Mouse (Mus musculus): Measurements from ENCODE around the gene Ivd. TPM values are rescaled to one million over a fixed set of nuclear protein-coding genes. Genes with fewer than 3 reads are reported as not detected.

Ivd gene
- polyA plus RNA-seq, 1 experiment from 2014 or later, result 81.4 TPM

DNA sequence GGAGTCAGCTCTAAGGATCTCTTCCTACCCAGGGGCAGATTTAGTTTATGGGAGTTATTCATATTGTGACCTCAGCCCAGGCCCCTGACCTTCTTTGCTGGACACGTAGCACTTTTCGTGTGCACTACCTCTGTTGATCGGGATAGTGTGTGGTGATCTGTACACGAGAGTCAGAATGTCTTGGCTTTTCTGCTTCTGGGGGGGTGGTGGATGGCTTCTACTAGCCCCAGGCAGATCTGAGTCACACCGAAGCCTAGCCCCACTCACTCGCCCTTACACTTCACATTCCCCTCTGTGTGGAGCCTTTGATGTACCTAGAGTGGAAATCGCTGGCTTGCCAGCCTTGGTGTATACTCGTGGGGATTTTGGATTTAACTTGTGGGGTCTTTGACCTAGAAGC is 51.0 kb downstream of the Ivd start:
- Histone ChIP-seq H3K4me2 (replicated peaks) (no peak overlapping the region), H3K27me3 (no peaks in the 10 kb centered on the region), H3K9ac (no peak overlapping the region), H3K4me3 (no peak overlapping the region), H3K4me1 (peaks cover 20% of the 10 kb centered on the region), H3K27ac (no peak overlapping the region), H3K36me3 (peaks cover 7% of the 10 kb centered on the region; the same call in 1 of the 2 replicates), H3K9me3 (no peaks in the 10 kb centered on the region)
- ATAC-seq (ENCODE audit: insufficient number of reproducible peaks, insufficient read depth, low FRiP score, low TSS enrichment), result no peak
- WGBS, result 64% methylated on average over 8 of the region's 8 CpGs

DNA sequence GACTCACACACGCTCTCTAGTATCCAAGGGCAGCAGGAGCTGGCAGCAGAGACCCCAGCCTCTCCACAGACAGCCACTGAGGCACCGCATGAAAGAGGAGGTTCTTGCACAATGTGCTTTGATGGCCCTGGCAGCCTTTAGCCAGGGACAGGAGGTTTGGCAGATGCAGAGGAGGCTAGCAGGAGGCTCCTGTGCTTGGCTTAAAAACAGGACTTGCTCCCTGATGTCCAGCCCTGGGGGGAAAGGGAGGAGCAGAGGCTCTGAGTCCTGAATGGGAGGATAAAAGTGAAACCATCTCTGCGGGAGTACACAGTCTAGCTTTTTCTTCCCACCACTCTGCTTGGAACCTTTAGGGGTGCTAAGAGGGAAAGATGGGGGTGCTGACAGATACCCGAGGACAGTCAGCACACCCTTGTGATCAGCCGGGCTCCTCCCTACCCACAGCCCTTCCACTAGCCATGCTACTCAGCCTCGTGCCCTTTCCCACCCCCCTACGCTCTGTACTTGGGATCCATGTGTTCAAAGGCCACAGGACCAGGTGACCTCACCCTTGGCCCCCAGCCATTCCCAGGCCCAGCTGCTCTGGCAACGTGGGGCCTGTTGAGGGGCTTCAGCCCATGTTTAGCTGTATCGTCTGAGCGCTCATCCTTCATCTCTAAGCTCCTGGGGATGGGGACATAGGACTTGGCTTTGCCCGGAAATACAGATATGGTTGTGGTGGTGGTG is 52.0 kb downstream of the Ivd start:
- no peak overlapping the region for H3K4me3 ChIP-seq
- no peak overlapping the region for H3K27ac ChIP-seq
- H3K4me2 ChIP-seq (replicated peaks), result no peak overlapping the region
- 48% methylated on average over 11 of the region's 11 CpGs for WGBS
- no peak overlapping the region for H3K9ac ChIP-seq
- H3K36me3 ChIP-seq, result peaks cover 7% of the 10 kb centered on the region; the same call in 1 of the 2 replicates
- peaks cover 20% of the 10 kb centered on the region for H3K4me1 ChIP-seq
- H3K27me3 ChIP-seq, result no peaks in the 10 kb centered on the region
- H3K9me3 ChIP-seq, result no peaks in the 10 kb centered on the region
- no peak for ATAC-seq (ENCODE audit: insufficient number of reproducible peaks, insufficient read depth, low FRiP score, low TSS enrichment)

DNA sequence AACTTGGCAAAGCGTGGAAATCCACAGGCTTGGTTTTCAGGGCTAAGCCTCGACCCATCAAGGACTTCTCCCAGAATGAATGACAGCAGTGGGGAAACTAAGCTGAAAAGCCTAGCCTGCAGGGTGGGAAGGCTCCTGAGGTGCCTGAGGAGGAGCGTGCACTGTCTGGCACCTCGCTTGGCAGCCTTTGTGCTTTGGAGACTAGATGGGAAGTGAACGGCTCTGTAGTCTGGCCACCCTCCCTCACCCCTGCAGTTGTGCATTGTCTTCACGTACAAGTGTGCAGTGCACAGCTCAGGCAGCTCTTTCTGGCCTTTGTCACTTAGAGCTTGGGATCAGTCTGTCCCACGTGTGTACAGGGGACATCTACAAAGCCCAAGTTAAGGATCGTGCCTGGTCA is 52.9 kb downstream of the Ivd start:
- Histone ChIP-seq H3K4me3 (no peak overlapping the region), H3K36me3 (peaks cover 12% of the 10 kb centered on the region; the same call in 1 of the 2 replicates), H3K27ac (no peak overlapping the region), H3K9ac (no peak overlapping the region), H3K4me1 (peaks cover 20% of the 10 kb centered on the region), H3K9me3 (no peaks in the 10 kb centered on the region), H3K4me2 (replicated peaks) (no peak overlapping the region), H3K27me3 (no peaks in the 10 kb centered on the region)
- 55% methylated on average over 8 of the region's 8 CpGs for WGBS
- ATAC-seq (ENCODE audit: insufficient number of reproducible peaks, insufficient read depth, low FRiP score, low TSS enrichment), result no peak

DNA sequence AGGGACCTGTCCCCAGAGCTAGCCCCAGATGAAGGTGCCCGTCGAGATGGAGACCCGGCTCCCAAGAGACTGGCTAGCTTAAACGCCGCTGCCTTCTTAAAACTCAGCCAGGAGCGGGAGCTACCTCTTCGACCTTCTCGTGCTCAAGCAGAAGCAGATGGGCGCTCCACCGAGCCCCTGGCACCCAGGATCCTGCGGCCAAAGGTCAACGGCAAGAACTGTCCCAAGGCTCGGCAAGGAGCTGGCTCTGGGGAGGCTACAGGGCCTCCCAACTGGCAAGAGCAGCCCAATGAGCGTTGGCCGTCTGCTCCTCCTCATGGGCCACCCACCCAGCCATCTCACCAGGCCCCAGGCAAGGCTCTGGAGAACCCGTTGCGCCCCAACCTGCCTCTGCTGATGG is 54.7 kb downstream of the Ivd start:
- Histone ChIP-seq H3K4me3 (no peak overlapping the region), H3K36me3 (peaks cover 21% of the 10 kb centered on the region), H3K9me3 (no peaks in the 10 kb centered on the region), H3K27me3 (no peaks in the 10 kb centered on the region), H3K9ac (no peak overlapping the region), H3K4me1 (peaks cover 20% of the 10 kb centered on the region), H3K27ac (no peak overlapping the region), H3K4me2 (replicated peaks) (no peak overlapping the region)
- 87% methylated on average over 17 of the region's 17 CpGs for WGBS
- no peak for ATAC-seq (ENCODE audit: insufficient number of reproducible peaks, insufficient read depth, low FRiP score, low TSS enrichment)

DNA sequence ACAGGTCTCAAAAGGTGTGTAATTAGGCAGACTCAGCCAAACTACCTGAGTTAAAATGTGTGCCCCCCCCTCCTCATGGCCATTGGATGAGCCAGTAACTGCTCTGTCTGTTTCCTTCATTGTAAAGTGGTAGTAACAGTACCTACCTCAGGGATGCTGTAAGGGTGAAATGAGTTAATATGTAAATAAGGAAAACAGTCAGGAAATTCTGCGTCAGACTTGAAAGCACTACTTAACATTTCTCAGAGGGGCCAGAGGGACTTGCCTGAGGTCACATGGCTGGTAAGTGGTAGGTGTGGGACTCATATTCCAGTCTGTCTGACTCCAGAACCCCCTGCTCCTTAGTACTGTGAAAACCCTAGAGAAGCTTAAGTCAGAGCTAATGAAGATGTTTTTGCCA is 56.8 kb downstream of the Ivd start:
- H3K9me3 ChIP-seq, result no peaks in the 10 kb centered on the region
- no peak for ATAC-seq (ENCODE audit: insufficient number of reproducible peaks, insufficient read depth, low FRiP score, low TSS enrichment)
- no peaks in the 10 kb centered on the region for H3K27me3 ChIP-seq
- H3K4me1 ChIP-seq, result peaks cover 11% of the 10 kb centered on the region
- H3K36me3 ChIP-seq, result peaks cover 30% of the 10 kb centered on the region
- H3K9ac ChIP-seq, result no peak overlapping the region
- no peak overlapping the region for H3K4me2 ChIP-seq (replicated peaks)
- H3K4me3 ChIP-seq, result no peak overlapping the region
- H3K27ac ChIP-seq, result no peak overlapping the region
- WGBS, result 43% methylated on average over 1 of the region's 1 CpGs

DNA sequence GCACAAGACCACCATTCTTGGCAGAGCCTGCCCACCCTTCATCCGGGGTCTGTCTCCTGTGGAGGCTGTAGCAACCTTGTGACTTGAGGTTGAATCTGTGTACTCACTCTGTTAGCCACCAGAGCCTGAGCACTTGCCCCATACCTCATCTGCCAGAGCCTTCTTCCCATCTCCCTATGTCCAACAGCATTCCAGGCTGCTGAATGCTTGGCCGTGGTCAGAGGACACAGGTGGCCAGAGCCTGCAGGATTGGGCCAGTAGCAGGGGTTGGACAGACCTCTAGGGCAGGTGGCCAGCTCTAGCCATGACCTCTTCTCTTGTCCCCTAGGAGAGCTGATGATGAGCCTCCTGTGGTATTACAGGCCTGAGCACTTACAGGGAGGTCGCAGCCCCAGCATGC is 58.7 kb downstream of the Ivd start:
- no peak overlapping the region for H3K4me2 ChIP-seq (replicated peaks)
- H3K4me1 ChIP-seq, result no peaks in the 10 kb centered on the region
- H3K27ac ChIP-seq, result no peak overlapping the region
- H3K9ac ChIP-seq, result no peak overlapping the region
- ATAC-seq (ENCODE audit: insufficient number of reproducible peaks, insufficient read depth, low FRiP score, low TSS enrichment), result no peak
- H3K4me3 ChIP-seq, result no peak overlapping the region
- H3K36me3 ChIP-seq, result peaks cover 30% of the 10 kb centered on the region
- H3K9me3 ChIP-seq, result no peaks in the 10 kb centered on the region
- 88% methylated on average over 3 of the region's 3 CpGs for WGBS
- H3K27me3 ChIP-seq, result no peaks in the 10 kb centered on the region

DNA sequence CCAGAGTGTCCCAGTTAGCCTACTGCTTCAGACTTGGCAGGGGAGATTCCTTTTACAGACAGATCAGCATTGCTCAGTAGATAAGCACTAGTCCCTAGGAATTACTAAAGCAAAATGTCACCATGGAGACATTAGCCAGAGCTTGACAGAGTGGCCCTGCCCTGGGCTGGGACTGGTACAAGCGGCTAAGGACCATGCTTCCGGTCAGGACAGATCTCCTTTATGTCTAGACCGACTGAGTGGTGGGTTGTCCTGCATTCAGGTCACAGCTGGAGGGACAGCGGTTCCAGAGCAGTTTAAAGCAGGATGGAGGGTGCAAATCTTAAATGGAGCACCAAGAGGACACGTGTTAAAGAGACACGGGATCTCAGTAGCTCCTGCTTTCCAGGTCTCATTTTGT is 64.2 kb downstream of the Ivd start:
- H3K4me3 ChIP-seq, result peak overlapping the region; percentile 76
- no peak overlapping the region; the same call in 1 of the 2 replicates for H3K27ac ChIP-seq
- H3K9ac ChIP-seq, result peak overlapping the region; percentile 91
- under 1% methylated on average over 6 of the region's 6 CpGs for WGBS
- peaks cover 8% of the 10 kb centered on the region for H3K36me3 ChIP-seq
- peaks cover 26% of the 10 kb centered on the region for H3K4me1 ChIP-seq
- H3K4me2 ChIP-seq (replicated peaks), result peak overlapping the region; percentile 70
- H3K27me3 ChIP-seq, result no peaks in the 10 kb centered on the region
- no peaks in the 10 kb centered on the region for H3K9me3 ChIP-seq
- peak; percentile 4; the same call in 1 of the 2 replicates for ATAC-seq (ENCODE audit: insufficient number of reproducible peaks, insufficient read depth, low FRiP score, low TSS enrichment)

DNA sequence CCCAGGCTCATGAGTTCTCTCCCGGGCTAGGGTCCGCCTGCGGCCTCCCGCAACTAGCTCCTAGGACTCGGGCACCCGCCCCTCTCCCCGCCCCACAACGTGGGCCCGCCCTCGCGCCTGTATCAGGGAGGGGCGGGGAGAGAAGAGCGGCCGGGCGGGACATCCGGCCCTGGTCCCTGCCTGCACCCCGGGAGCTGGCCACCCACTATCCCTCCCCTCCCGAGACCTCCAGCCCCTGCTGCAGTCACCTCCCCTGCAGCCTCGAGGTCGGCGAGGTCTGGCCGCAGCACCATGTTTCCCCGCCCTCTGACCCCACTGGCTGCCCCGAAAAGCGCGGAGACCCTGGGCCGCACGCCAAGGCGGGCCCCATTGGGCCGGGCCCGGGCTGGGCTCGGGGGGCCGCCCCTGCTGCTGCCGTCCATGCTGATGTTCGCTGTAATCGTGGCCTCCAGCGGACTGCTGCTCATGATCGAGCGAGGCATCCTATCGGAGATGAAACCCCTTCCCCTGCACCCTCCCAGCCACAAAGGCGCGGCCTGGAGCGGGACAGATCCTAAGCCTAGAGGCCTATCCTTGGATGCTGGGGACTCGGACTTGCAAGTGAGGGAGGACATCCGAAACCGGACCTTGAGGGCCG is 64.7 kb downstream of the Ivd start, which contains the start of gene Chst14:
TSS of gene Chst14 (plus strand) at position 136 of the 637 bp plus-strand sequence.
- Histone ChIP-seq H3K4me2 (replicated peaks) (peak within 1 kb of the TSS; percentile 70), H3K4me3 (peak within 1 kb of the TSS; percentile 76), H3K36me3 (peaks cover 8% of the 10 kb centered on the region), H3K9ac (peak within 1 kb of the TSS; percentile 91), H3K4me1 (peaks cover 26% of the 10 kb centered on the region), H3K9me3 (no peaks in the 10 kb centered on the region), H3K27ac (peak within 1 kb of the TSS; percentile 77), H3K27me3 (no peaks in the 10 kb centered on the region)
- ATAC-seq (ENCODE audit: insufficient number of reproducible peaks, insufficient read depth, low FRiP score, low TSS enrichment), result peak; percentile 83
- WGBS, result 1% methylated on average over 41 of the region's 47 CpGs

DNA sequence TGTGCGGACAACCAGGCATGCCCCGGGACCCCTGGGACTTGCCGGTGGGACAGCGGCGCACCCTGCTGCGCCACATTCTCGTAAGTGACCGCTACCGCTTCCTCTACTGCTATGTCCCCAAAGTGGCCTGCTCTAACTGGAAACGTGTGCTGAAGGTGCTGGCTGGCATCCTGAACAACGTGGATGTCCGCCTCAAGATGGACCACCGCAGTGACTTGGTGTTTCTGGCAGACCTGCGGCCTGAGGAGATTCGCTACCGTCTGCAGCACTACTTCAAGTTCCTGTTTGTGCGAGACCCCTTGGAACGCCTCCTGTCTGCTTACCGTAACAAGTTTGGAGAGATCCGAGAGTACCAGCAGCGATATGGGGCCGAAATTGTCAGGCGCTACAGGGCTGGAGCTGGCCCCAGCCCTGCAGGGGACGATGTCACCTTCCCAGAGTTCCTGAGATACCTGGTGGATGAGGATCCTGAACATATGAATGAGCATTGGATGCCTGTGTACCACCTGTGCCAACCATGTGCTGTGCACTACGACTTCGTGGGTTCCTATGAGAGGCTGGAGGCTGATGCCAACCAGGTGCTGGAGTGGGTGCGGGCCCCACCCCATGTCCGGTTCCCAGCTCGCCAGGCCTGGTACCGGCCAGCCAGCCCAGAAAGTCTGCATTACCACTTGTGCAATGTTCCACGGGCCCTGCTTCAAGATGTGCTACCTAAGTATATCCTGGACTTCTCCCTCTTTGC is 65.4 kb downstream of the Ivd start:
- peaks cover 8% of the 10 kb centered on the region for H3K36me3 ChIP-seq
- H3K27ac ChIP-seq, result 0 out of 2 replicates have a peak overlapping the region, but pooled peaks have one; percentile 77
- 0 out of 2 replicates have a peak, but pooled peaks have one; percentile 1 for ATAC-seq (ENCODE audit: insufficient number of reproducible peaks, insufficient read depth, low FRiP score, low TSS enrichment)
- H3K9ac ChIP-seq, result peak overlapping the region; percentile 91
- peak overlapping the region; percentile 76 for H3K4me3 ChIP-seq
- WGBS, result 25% methylated on average over 31 of the region's 31 CpGs
- H3K9me3 ChIP-seq, result no peaks in the 10 kb centered on the region
- H3K4me2 ChIP-seq (replicated peaks), result peak overlapping the region; percentile 70
- no peaks in the 10 kb centered on the region for H3K27me3 ChIP-seq
- H3K4me1 ChIP-seq, result peaks cover 26% of the 10 kb centered on the region
